Mouse (Mus musculus): ENCODE results near the gene Pcyt1a. TPM values are rescaled to one million over a fixed set of nuclear protein-coding genes. Genes with fewer than 3 reads are reported as not detected.
A peak's percentile ranks its signal among the peaks of the same experiment; 100 is the strongest.

Gene Pcyt1a
- total RNA-seq, 2 experiments from 2014 or later = 39.6 to 42.7 TPM

DNA sequence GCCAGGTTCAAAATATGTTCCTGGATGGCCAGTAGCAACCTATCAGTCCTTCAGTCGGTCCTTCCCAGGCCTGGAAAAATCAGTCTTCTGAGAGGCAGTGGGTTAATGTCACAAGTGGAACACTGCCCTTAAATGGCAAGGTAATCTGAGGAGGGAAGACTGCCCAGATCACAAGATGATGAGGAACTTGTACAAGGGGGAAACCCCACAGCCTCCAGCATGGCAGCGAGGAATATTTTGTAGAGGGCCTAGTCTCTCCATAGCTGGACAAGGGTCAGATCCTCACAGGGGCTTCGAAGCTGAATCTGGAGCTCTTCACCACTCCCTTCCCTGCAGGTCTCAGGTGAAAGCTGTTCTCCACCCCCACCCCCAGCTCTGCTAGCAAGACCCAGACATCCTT is 27.9 kb upstream of the Pcyt1a start:
- no peak overlapping the region for H3K27ac ChIP-seq
- no peak for TF ChIP-seq CTCF (IDR thresholded peaks at IDR 0.05)
- no peak for DNase-seq (ENCODE audit: extremely low spot score in 1 of 2, low spot score in 2 of 2)
- intact Hi-C loops (cut with DNase I) = no loop called here
- no peak overlapping the region for H3K4me3 ChIP-seq

GRCm38 (mm10) chr16:32405716-32406115 is 25.0 kb upstream of the Pcyt1a start:
- no peak for TF ChIP-seq CTCF (IDR thresholded peaks at IDR 0.05)
- intact Hi-C loops (cut with DNase I) = no loop called here
- no peak for DNase-seq (ENCODE audit: extremely low spot score in 1 of 2, low spot score in 2 of 2)

GRCm38 (mm10) chr16:32406671-32407070 is 24.1 kb upstream of the Pcyt1a start:
- intact Hi-C loops (cut with DNase I) = no loop called here
- H3K27ac ChIP-seq = no peak overlapping the region
- H3K4me3 ChIP-seq = no peak overlapping the region
- DNase-seq (ENCODE audit: extremely low spot score in 1 of 2, low spot score in 2 of 2) = no peak
- no peak for TF ChIP-seq CTCF (IDR thresholded peaks at IDR 0.05)

More at GRCm38 (mm10) chr16:32405716-32406115, 25.0 kb upstream of the Pcyt1a start:
- Histone ChIP-seq H3K27ac (no peak overlapping the region), H3K4me3 (no peak overlapping the region)

DNA sequence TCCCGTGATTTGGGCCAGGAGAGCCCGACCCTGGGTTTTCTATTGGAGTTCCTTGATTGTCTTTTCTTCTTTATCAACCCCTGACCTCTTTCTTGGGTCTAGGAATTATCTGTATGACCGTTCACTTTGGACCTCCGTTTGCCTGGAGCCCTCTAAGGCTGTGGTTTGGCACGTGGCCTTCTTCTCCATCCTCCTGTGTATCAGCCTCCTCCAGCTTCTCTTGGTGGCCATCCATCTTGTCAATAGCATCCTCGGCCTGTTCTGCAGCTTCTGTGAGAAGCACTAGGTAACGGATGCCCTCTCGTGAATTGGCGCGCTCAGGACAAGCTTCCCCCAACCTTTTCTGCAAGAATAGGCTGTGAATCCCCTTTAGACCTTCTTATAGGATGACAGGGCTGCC is 23.0 kb upstream of the Pcyt1a start:
- TF ChIP-seq CTCF (IDR thresholded peaks at IDR 0.05) = no peak
- H3K27ac ChIP-seq = no peak overlapping the region
- intact Hi-C loops (cut with DNase I) = no loop called here

GRCm38 (mm10) chr16:32417457-32417856 is 13.3 kb upstream of the Pcyt1a start:
- no peak for DNase-seq (ENCODE audit: extremely low spot score in 1 of 2, low spot score in 2 of 2)
- TF ChIP-seq CTCF (IDR thresholded peaks at IDR 0.05) = no peak
- no peak overlapping the region for H3K27ac ChIP-seq
- H3K4me3 ChIP-seq = no peak overlapping the region
- intact Hi-C loops (cut with DNase I) = no loop called here

More for the DNA sequence above, 23.0 kb upstream of the Pcyt1a start:
- DNase-seq (ENCODE audit: extremely low spot score in 1 of 2, low spot score in 2 of 2) = no peak
- no peak overlapping the region for H3K4me3 ChIP-seq

DNA sequence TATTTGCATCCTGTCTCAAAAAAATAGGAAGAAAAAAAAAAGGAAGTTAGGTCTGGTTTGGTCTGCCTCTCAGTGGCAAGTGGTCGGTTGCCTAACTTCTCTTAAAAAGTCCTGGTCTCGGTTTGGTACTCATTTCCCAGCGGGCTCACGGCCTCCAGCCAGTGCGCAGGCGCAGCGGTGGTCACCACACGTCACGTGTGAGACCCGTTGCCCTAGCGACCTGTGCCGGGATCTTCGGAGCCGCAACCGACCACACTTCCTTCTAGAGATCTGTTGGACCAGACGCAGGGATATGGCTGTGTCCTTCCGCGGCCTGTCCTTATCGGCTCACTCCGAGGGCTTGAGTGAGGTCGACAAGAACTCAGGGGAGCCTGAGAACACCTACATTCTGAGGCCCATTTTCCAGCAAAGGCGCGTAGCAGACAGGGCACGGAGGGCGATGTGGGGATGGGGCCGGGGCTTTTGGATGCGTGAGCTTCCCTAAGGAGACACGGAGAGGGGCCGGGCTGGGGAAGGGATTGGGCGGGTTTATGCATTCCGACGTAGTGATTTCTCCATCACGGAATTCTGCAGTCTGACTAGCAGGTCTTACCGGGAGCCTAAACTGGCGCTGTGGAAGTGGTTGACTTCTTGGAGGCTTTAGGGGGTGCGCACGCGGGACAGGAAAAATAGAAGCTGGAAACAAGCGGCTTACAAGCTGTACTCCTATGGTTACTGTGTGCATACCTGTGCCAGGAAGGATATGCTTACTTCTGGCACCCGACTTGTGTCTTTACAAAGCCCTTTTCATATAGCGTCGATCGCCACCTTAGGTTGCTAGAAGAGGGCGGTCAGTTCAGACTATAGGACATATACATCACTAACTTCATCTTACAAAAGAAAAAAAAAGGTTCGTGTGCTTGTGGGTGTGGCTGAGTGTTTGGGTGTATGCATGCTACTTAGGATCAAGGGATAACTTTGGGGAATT is 10.9 kb upstream of the Pcyt1a start, which contains the start of gene Tctex1d2:
Gene Tctex1d2, plus strand, starts transcription at position 186 of the 967 bp plus-strand sequence.
- TF ChIP-seq CTCF (IDR thresholded peaks at IDR 0.05) = no peak
- Histone ChIP-seq H3K27ac (peak within 1 kb of the TSS; percentile 84), H3K4me3 (peak within 1 kb of the TSS; percentile 58)
- peak; percentile 91 to 92 for DNase-seq (ENCODE audit: extremely low spot score in 1 of 2, low spot score in 2 of 2)
- intact Hi-C loops (cut with DNase I) = loop anchor here (1.0 kb wide), 1 partner anchor 11 kb away; the partner anchor contains the start of gene Pcyt1a

DNA sequence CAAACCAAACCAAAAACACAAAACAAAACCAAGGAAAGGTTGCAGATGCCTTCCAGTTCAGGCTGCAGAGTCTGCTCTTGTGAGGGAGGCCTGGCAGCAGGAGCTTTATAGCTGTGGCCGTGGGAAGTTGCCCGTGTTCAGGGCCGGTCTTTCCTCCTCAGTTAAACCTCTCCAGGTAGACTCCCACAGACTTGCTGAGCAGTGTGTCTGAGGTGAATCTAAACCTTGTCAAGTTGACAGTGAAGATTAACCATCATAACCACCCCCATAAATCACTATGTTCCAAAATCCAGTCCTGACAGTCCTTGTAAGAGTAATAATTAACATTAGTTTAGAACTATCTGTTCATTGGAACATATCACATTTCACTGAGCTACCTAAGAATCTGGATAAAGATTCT is 3.2 kb upstream of the Pcyt1a start:
- Histone ChIP-seq H3K27ac (no peak overlapping the region), H3K4me3 (no peak overlapping the region)
- no peak for DNase-seq (ENCODE audit: extremely low spot score in 1 of 2, low spot score in 2 of 2)
- intact Hi-C loops (cut with DNase I) = no loop called here
- no peak for TF ChIP-seq CTCF (IDR thresholded peaks at IDR 0.05)

- no peak for DNase-seq (ENCODE audit: extremely low spot score in 1 of 2, low spot score in 2 of 2)
- H3K4me3 ChIP-seq = peak overlapping the region; percentile 69
- intact Hi-C loops (cut with DNase I) = loop anchor here (2.0 kb wide), 1 partner anchor 98 kb away; the partner anchor contains the start of gene Ubxn7
- H3K27ac ChIP-seq = peak overlapping the region; percentile 94
- TF ChIP-seq CTCF (IDR thresholded peaks at IDR 0.05) = no peak
Measured at GRCm38 (mm10) chr16:32431047-32431591, 398 bp downstream of the Pcyt1a start.

GRCm38 (mm10) chr16:32431926-32432325 is 1.2 kb downstream of the Pcyt1a start:
- DNase-seq (ENCODE audit: extremely low spot score in 1 of 2, low spot score in 2 of 2) = no peak
- H3K4me3 ChIP-seq = peak overlapping the region; percentile 69
- no peak overlapping the region for H3K27ac ChIP-seq
- intact Hi-C loops (cut with DNase I) = loop anchor here (2.0 kb wide), 1 partner anchor 99 kb away; the partner anchor contains the start of gene Ubxn7
- no peak for TF ChIP-seq CTCF (IDR thresholded peaks at IDR 0.05)

DNA sequence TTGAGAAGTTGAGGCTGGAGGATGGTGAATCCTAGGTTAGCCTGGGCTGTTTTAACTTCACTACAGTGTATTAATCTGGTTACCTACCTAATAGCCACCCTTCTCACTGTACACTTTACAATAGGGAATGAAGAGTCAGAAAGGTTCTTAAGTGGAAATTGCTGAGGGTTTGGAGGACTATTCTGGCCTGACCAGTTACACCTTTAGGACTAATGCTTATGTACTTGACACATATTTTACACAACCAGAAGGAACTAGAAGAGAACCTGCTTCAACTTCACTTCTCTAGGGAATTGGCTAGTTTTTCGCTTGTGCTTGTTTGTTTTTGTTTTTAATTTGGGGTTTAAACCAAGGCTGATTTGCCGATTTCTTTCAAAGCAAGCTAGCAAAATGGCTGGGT is 2.4 kb downstream of the Pcyt1a start:
- intact Hi-C loops (cut with DNase I) = no loop called here
- TF ChIP-seq CTCF (IDR thresholded peaks at IDR 0.05) = no peak

DNA sequence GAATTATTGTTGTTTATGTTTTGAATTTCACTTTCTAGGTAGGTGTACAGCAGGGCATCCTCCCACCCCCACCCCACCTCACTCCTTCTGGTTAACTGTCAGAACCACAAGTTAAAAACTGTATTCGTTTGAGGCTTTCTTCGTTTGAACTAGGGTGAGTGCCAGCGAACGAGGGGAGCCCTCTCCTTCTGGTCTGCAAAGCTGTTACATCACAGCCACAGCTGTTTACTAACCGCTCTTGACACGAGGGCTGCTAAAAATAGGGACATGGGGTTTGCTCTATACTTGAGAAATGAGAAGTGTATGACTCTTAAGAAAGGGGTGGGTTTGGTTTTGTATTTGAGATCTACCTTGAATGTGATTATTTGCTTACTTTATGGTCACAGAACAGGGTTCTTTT is 3.3 kb downstream of the Pcyt1a start:
- Histone ChIP-seq H3K27ac (no peak overlapping the region), H3K4me3 (no peak overlapping the region)
- DNase-seq (ENCODE audit: extremely low spot score in 1 of 2, low spot score in 2 of 2) = no peak
- TF ChIP-seq CTCF (IDR thresholded peaks at IDR 0.05) = no peak
- intact Hi-C loops (cut with DNase I) = no loop called here

More for the DNA sequence above, 2.4 kb downstream of the Pcyt1a start:
- no peak overlapping the region for H3K4me3 ChIP-seq
- no peak overlapping the region for H3K27ac ChIP-seq
- DNase-seq (ENCODE audit: extremely low spot score in 1 of 2, low spot score in 2 of 2) = no peak

GRCm38 (mm10) chr16:32434691-32435090 is 4.0 kb downstream of the Pcyt1a start:
- Histone ChIP-seq H3K27ac (no peak overlapping the region), H3K4me3 (no peak overlapping the region)
- no peak for DNase-seq (ENCODE audit: extremely low spot score in 1 of 2, low spot score in 2 of 2)
- TF ChIP-seq CTCF (IDR thresholded peaks at IDR 0.05) = no peak
- intact Hi-C loops (cut with DNase I) = no loop called here
